Mouse (Mus musculus): ENCODE measurements around the gene Tmem52b.

DNA sequence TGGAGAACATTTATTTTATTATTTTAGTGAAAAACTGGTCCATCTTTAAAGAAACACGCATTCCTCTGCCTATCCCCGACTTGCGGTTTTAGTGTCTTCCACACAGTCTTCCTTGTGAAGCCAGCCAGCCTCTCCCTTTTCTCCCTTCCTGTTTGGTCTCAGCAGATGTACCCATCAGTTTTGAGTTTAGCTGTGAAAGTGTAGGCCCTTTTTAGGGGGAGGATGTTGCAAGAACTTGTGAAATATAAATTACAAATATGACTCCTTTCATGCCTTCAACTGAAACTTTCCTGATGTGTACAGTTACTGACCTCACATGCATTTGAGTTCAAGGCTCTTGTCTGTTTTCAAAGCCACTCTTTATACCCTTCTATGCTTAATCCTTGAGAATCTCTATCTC is 2.7 kb downstream of the Tmem52b start:
- TF ChIP-seq CTCF (IDR thresholded peaks at IDR 0.05; ENCODE audit: insufficient read depth, low read depth, low read length) (no peak), POLR2A (IDR thresholded peaks at IDR 0.05; ENCODE audit: insufficient read depth, low read depth, low read length) (no peak)
